ENCODE assay signal across 10 mouse cellular contexts in the genomic region with DNA sequence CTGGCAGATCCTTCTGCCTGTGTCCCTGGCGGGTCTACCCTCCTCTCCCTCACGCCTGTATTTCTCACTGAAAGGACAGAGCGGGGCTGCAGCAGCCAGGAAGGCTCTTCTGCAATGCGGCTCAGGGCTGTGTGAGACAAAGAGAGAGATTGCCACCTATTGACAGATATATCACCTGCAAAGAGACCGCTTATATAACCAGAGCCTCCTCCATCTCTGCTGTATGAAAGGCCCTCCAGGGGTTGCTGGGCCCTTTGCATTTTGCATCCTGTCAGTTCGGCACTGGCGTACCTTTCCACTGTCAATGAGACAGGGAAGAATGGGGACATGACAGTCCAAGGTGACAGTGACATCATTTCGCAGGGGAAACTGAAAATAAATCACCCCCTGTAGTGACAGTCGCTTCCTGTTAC. TPM values are rescaled to one million over a fixed set of nuclear protein-coding genes. Genes with fewer than 3 reads are reported as not detected.
DNase-seq lines count a peak whose midpoint lies in the region; ATAC-seq and TF ChIP-seq lines count a peak whose summit lies in the region.
"Had no signal": no experiment of that assay in that cellular context is flagged by ENCODE, and none has a peak within 500 bp of the region (broad histone marks: within the 10 kb centered on the region; RNA-seq: fewer than 3 reads in every experiment).

No protein-coding gene starts in this region.

- peak; percentile 47 for TF ChIP-seq CTCF in gastrocnemius, adult 2 months (IDR thresholded peaks at IDR 0.05)
- peak; percentile 54 for TF ChIP-seq CTCF in left cerebral cortex, adult 2 months (IDR thresholded peaks at IDR 0.05)
- TF ChIP-seq CTCF in midbrain, postnatal 0 days (IDR thresholded peaks at IDR 0.05) = peak; percentile 84

- H3K27ac ChIP-seq in gastrocnemius, adult 2 months = peak overlapping the region; percentile 75
- H3K27ac ChIP-seq in forebrain, embryonic 16.5 days (ENCODE audit: low read length) = no peak overlapping the region
- peak overlapping the region; percentile 94 for H3K27ac ChIP-seq in left cerebral cortex, adult 2 months
- H3K27ac ChIP-seq in midbrain, postnatal 0 days (ENCODE audit: low read depth, low read length) = peak overlapping the region; percentile 52

- no peak overlapping the region for H3K4me2 ChIP-seq in forebrain, embryonic 16.5 days (ENCODE audit: low read length)
- peak overlapping the region; percentile 25 for H3K4me2 ChIP-seq in midbrain, postnatal 0 days (ENCODE audit: low read depth, low read length, poor library complexity, severe bottlenecking)

- H3K27me3 ChIP-seq in forebrain, embryonic 16.5 days (replicated peaks; ENCODE audit: control insufficient read depth, insufficient read depth, low read length) = no peaks in the 10 kb centered on the region
- no peaks in the 10 kb centered on the region for H3K27me3 ChIP-seq in midbrain, postnatal 0 days (ENCODE audit: insufficient read depth, low read length)

- peak; percentile 63 for ATAC-seq in forebrain, embryonic 16.5 days
- ATAC-seq in midbrain, postnatal 0 days (ENCODE audit: low FRiP score) = peak; percentile 78

- intact Hi-C loops in gastrocnemius, adult 2 months (cut with DNase I) = loop anchor here (5.0 kb wide), 2 partner anchors 125 to 135 kb away; no protein-coding TSS in a partner anchor
- intact Hi-C loops in left cerebral cortex, adult 2 months (cut with DNase I) = loop anchor here (1.0 to 10.0 kb wide), 5 partner anchors 35 to 708 kb away; partner anchors contain the start of gene Fstl1

- no peak overlapping the region for H3K4me3 ChIP-seq in gastrocnemius, adult 2 months
- no peak overlapping the region for H3K4me3 ChIP-seq in forebrain, embryonic 16.5 days (replicated peaks; ENCODE audit: low read length)
- 0 out of 2 replicates have a peak overlapping the region, but pooled peaks have one; percentile 3 for H3K4me3 ChIP-seq in left cerebral cortex, adult 2 months
- H3K4me3 ChIP-seq in midbrain, postnatal 0 days (ENCODE audit: low read depth, low read length) = no peak overlapping the region

- H3K4me1 ChIP-seq in forebrain, embryonic 16.5 days (replicated peaks; ENCODE audit: control insufficient read depth, insufficient read depth, low read length) = peaks cover 26% of the 10 kb centered on the region
- peaks cover 2% of the 10 kb centered on the region; the same call in 1 of the 2 replicates for H3K4me1 ChIP-seq in midbrain, postnatal 0 days (ENCODE audit: insufficient read depth, low read length)

- H3K36me3 ChIP-seq in forebrain, embryonic 16.5 days (ENCODE audit: control insufficient read depth, insufficient read depth) = no peaks in the 10 kb centered on the region
- no peaks in the 10 kb centered on the region for H3K36me3 ChIP-seq in midbrain, postnatal 0 days (ENCODE audit: insufficient read depth, low read length)

- 52% methylated on average over 9 of the region's 9 CpGs for WGBS in forebrain, embryonic 16.5 days
- 31% methylated on average over 9 of the region's 9 CpGs for WGBS in midbrain, postnatal 0 days

- H3K9me3 ChIP-seq in forebrain, embryonic 16.5 days (ENCODE audit: control insufficient read depth, low read length) = no peaks in the 10 kb centered on the region
- no peaks in the 10 kb centered on the region for H3K9me3 ChIP-seq in midbrain, postnatal 0 days (ENCODE audit: low read length)

- 0 out of 2 replicates have a peak overlapping the region, but pooled peaks have one; percentile 26 for H3K9ac ChIP-seq in forebrain, embryonic 16.5 days (replicated peaks; ENCODE audit: low read depth, low read length)
- H3K9ac ChIP-seq in midbrain, postnatal 0 days (replicated peaks; ENCODE audit: low read length, poor library complexity, severe bottlenecking) = no peak overlapping the region

- DNase-seq in gastrocnemius, adult 2 months = no peak
- DNase-seq in gastrocnemius, postnatal 25 days = no peak
- DNase-seq in adrenal gland, postnatal 25 days = peak; percentile 37
- DNase-seq in induced T-regulatory cell, adult 2 months (ENCODE audit: low read depth) = peak; percentile 2
- DNase-seq in left cerebral cortex, adult 2 months (ENCODE audit: extremely low spot score in 1 of 2, low spot score in 2 of 2) = peak; percentile 51 to 59
- peak; percentile 84 for DNase-seq in midbrain, postnatal 0 days (ENCODE audit: low spot score)
- DNase-seq in testis, postnatal 14 days (ENCODE audit: low spot score) = no peak

RNA-seq across cellular contexts. Expression of gene Fstl1, which starts 35.8 kb away (rescaled TPM):
- total RNA-seq in gastrocnemius, adult 2 months (2021) = 10 to 100 TPM; 30.2 to 54.1 TPM
- 100 to 1,000 TPM in 1 of 2 experiments, 10 to 100 TPM in 1; 90.0 to 135 TPM for total RNA-seq in gastrocnemius, postnatal 25 days (2021)
- total RNA-seq in adrenal gland, postnatal 25 days (2021) = 45.8 and 46.1 TPM in 2 replicates
- 75.6 and 105 TPM in 2 replicates for polyA plus RNA-seq in forebrain, embryonic 16.5 days (2015; fragmentation: Nextera tagmentation; extraction: Ambion mirVana)
- total RNA-seq in left cerebral cortex, adult 2 months (2021) = 10 to 100 TPM; 28.8 to 33.3 TPM
- 51.6 and 72.1 TPM in 2 replicates for total RNA-seq in midbrain, postnatal 0 days (2014; rRNA removed)
- polyA plus RNA-seq in midbrain, postnatal 0 days (2015; fragmentation: Nextera tagmentation; extraction: Ambion mirVana) = 56.3 and 58.8 TPM in 2 replicates

RNA-seq across cellular contexts. Expression of gene Gm36028, which starts 48.5 kb away (rescaled TPM):
- not detected for total RNA-seq in gastrocnemius, adult 2 months (2021)
- total RNA-seq in gastrocnemius, postnatal 25 days (2021) = not detected
- 0.27 TPM in 1 of 2 replicates, not detected in the other for total RNA-seq in adrenal gland, postnatal 25 days (2021)
- 0.19 TPM in 1 of 2 replicates, not detected in the other for polyA plus RNA-seq in forebrain, embryonic 16.5 days (2015; fragmentation: Nextera tagmentation; extraction: Ambion mirVana)
- total RNA-seq in left cerebral cortex, adult 2 months (2021) = not detected
- total RNA-seq in midbrain, postnatal 0 days (2014; rRNA removed) = not detected in 2 replicates
- polyA plus RNA-seq in midbrain, postnatal 0 days (2015; fragmentation: Nextera tagmentation; extraction: Ambion mirVana) = 0.19 TPM in 1 of 2 replicates, not detected in the other
- total RNA-seq: ES-E14 had no signal
- polyA plus RNA-seq: intestine, embryonic 14.5 days had no signal

RNA-seq across cellular contexts. Expression of gene Lrrc58, which starts 55.7 kb away (rescaled TPM):
- total RNA-seq in gastrocnemius, adult 2 months (2021) = 10 to 100 TPM; 52.3 to 61.3 TPM
- total RNA-seq in gastrocnemius, postnatal 25 days (2021) = 10 to 100 TPM; 36.5 to 38.3 TPM
- 150 and 193 TPM in 2 replicates for total RNA-seq in adrenal gland, postnatal 25 days (2021)
- polyA plus RNA-seq in forebrain, embryonic 16.5 days (2015; fragmentation: Nextera tagmentation; extraction: Ambion mirVana) = 54.4 and 66.3 TPM in 2 replicates
- total RNA-seq in left cerebral cortex, adult 2 months (2021) = 100 to 1,000 TPM; 105 to 106 TPM
- 88.2 and 106 TPM in 2 replicates for total RNA-seq in midbrain, postnatal 0 days (2014; rRNA removed)
- polyA plus RNA-seq in midbrain, postnatal 0 days (2015; fragmentation: Nextera tagmentation; extraction: Ambion mirVana) = 40.7 and 46.1 TPM in 2 replicates

Comparison
In these comparisons a context has a peak if more than half of its experiments do, and no peak if none do; other contexts are left out.
1. DNase-seq: peak in adrenal gland, postnatal 25 days (single experiment), induced T-regulatory cell, adult 2 months (single experiment), left cerebral cortex, adult 2 months (2 of 2) and midbrain, postnatal 0 days (single experiment); none in gastrocnemius, adult 2 months (single experiment), gastrocnemius, postnatal 25 days (single experiment) and testis, postnatal 14 days (single experiment).
2. Peak in every context shown above with its lines, with median percentiles within 50 percentile points of each other: CTCF ChIP-seq.